Mouse (Mus musculus) thymus, postnatal 4 days (tissue): Measurements from ENCODE around the gene Tspear.
A peak's percentile ranks its signal among the peaks of the same experiment; 100 is the strongest.
"Not testable (repeated sequence)": the region's sequence is repeated elsewhere in the genome, so short reads cannot be mapped to it uniquely, and the experiment has no call there.

Experiments
- DNase-seq: peaks from one replicate; pipeline ENCODE4 v3.0.0; 2021

Tspear gene

GRCm38 (mm10) chr10:77685895-77686664 lies at the start of gene Tspear:
TSS of gene Tspear (plus strand) at chr10:77686569.
- DNase-seq: no peak

- no peak for DNase-seq
Measured at GRCm38 (mm10) chr10:77638956-77639355, 47.4 kb upstream of the Tspear start.

- no peak for DNase-seq
Measured at GRCm38 (mm10) chr10:77643160-77643559, 43.2 kb upstream of the Tspear start.

- no peak for DNase-seq
Measured at GRCm38 (mm10) chr10:77645571-77645970, 40.8 kb upstream of the Tspear start.

- DNase-seq: no peak
Measured at GRCm38 (mm10) chr10:77647461-77647860, 38.9 kb upstream of the Tspear start.

GRCm38 (mm10) chr10:77647901-77648300 lies 38.5 kb upstream of the Tspear start:
- DNase-seq: no peak

- DNase-seq: no peak
Measured at GRCm38 (mm10) chr10:77652046-77652445, 34.3 kb upstream of the Tspear start.

- DNase-seq: no peak
Measured at GRCm38 (mm10) chr10:77658286-77658994, 27.9 kb upstream of the Tspear start.

- no peak for DNase-seq
Measured at GRCm38 (mm10) chr10:77663949-77664665, 22.3 kb upstream of the Tspear start.

GRCm38 (mm10) chr10:77666342-77666741 lies 20.0 kb upstream of the Tspear start:
- DNase-seq: no peak

GRCm38 (mm10) chr10:77667402-77667801 lies 19.0 kb upstream of the Tspear start:
- no peak for DNase-seq

- no peak for DNase-seq
Measured at GRCm38 (mm10) chr10:77670710-77671109, 15.7 kb upstream of the Tspear start.

- no peak for DNase-seq
Measured at GRCm38 (mm10) chr10:77671519-77671918, 14.8 kb upstream of the Tspear start.

GRCm38 (mm10) chr10:77673765-77674164 lies 12.6 kb upstream of the Tspear start:
- peak; percentile 57 for DNase-seq

GRCm38 (mm10) chr10:77677562-77677961 lies 8.8 kb upstream of the Tspear start:
- DNase-seq: peak; percentile 58

GRCm38 (mm10) chr10:77682994-77683393 lies 3.4 kb upstream of the Tspear start:
- DNase-seq: no peak

GRCm38 (mm10) chr10:77684181-77684580 lies 2.2 kb upstream of the Tspear start:
- no peak for DNase-seq

- no peak for DNase-seq
Measured at GRCm38 (mm10) chr10:77687021-77687420, 652 bp downstream of the Tspear start.

- DNase-seq: not testable (repeated sequence)
Measured at GRCm38 (mm10) chr10:77690356-77690807, 4.0 kb downstream of the Tspear start, which contains the start of gene Gm19402. TSS of gene Gm19402 (minus strand) at chr10:77690757.

- no peak for DNase-seq
Measured at GRCm38 (mm10) chr10:77697133-77697532, 10.8 kb downstream of the Tspear start, which contains the start of gene Gm9508. TSS of gene Gm9508 (minus strand) at chr10:77697233.

GRCm38 (mm10) chr10:77706326-77706725 lies 20.0 kb downstream of the Tspear start, which contains the start of gene Gm10272:
TSS of gene Gm10272 (plus strand) at chr10:77706626.
- no peak for DNase-seq

- no peak for DNase-seq
Measured at GRCm38 (mm10) chr10:77709831-77710230, 23.5 kb downstream of the Tspear start.

GRCm38 (mm10) chr10:77711157-77711556 lies 24.8 kb downstream of the Tspear start, which contains the start of gene Gm10024:
TSS of gene Gm10024 (plus strand) at chr10:77711457.
- DNase-seq: not testable (repeated sequence)
